Mouse (Mus musculus) ES-E14 (cell line): ENCODE measurements around the gene Bcas3.

ENCODE experiments used
- MAFK ChIP-seq: IDR thresholded peaks from 2 replicates; pipeline ENCODE4 v1.6.1; 2014; ENCODE audit warnings: mild to moderate bottlenecking, low read depth, low read length, inconsistent platforms; ENCODE audit not compliant: insufficient read depth
- ZC3H11A ChIP-seq: IDR thresholded peaks from 2 replicates; pipeline ENCODE4 v1.6.1; 2012; ENCODE audit warnings: low read depth, mild to moderate bottlenecking, inconsistent platforms, low read length, borderline replicate concordance

DNA sequence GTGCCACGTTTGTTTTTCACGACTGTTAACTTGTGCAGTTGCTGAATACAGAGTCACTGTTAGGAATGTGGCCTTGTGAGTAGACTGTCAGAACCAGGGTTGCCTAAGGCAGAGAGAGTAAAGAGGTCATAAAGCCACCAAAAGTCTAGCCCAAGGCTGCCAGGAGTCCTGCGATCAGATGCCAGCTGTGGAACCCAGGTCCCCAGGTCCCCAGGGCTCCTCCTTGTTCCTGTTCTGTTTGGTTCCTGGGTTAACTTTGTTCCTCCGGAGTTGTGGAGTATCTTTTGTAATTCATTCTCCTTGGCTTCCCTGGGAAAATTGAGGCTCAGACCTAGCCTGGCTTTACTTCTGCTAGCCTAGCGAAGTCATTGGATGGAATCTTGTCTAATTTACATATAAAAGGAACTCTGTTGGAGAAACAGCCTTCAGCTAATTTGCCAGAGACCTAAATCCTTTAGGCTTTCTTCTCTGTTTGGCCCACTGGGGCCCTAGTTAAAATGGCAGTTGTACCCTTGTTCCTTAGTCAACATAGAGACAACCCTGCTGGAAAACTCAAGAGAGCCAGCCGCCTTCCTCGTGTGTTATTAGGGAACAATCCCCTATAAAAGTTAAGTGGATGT is 361.5 kb downstream of the Bcas3 start:
- TF ChIP-seq ZC3H11A = no peak
- TF ChIP-seq MAFK = no peak
